Mouse (Mus musculus): ENCODE data around the gene Rexo5.

The Rexo5 gene

DNA sequence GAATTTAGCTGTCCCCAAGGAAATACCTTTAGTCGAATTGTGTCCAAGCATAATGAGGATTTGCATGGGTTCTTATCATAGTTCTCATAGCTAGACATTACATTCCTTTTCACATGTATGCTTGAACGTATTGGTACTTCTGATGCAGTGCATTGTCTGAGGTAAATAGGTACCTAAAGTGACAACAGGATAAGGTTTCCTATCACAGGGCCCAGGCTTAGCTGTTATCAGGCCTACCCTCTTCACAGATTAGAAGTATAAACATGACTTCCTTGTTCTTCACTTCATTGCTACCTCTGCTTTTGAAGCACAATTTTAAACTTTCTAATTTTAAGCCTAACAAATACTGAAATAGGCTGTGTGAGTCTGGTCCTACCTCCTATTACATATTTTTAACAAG is 51.7 kb downstream of the Rexo5 start:
- in situ Hi-C loops (cut with MboI) = no loop called here

DNA sequence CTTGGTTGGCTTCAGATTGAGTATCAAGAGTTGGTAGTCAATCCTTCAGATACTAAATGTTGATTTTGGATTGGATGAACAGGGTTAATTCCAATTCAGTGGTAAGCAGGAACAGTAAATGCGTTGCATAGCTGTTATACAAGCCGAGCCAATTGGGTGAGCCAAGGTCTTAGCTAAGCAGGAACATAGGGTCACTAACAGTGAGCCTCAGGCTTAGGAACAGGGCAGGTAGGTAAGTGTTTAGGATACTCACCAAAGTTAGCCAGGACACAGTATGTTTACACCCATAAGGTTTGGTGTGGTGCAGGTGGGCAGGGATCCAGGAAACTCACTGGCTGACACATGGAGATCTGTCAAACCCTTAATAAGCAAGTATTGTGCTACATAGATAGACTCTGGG is 53.6 kb downstream of the Rexo5 start:
- in situ Hi-C loops (cut with MboI) = no loop called here

DNA sequence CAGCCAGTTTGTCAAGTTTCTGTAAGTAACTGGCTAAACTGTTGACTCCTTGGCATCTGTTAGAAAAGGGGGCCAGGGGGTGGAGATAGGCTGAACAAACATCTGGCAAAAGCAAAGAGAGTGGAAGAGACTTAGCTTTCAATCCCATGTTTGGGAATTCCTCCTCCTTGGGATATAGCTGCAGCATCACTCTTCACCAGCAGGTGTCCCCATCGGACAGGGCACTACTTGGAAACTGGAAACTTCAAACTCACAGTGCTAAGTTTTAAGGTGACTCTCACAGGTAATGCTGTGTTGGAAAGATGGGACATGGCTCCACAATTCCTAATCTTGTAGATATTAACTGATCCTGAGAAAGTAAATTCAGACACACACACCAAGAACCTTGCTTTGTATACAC is 55.3 kb downstream of the Rexo5 start:
- in situ Hi-C loops (cut with MboI) = no loop called here

DNA sequence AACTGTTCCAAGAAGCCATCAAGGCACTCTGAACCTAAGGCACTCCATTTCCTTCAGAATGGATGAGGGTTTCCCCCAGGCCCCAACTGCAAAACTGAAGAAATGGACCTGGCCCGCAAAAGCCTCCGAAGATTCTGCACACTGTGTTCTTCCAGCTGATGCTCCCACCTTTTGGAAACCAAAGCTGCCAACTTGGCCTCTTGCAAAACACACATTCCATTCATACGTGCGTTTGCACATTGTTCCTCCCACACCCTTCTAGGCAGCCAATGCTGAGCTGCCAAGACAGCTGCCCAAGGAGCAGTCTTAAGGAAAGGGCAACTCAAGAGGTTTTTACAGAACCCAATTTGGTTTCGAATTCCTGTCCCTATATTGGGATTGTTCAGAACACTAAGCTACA is 56.9 kb downstream of the Rexo5 start:
- in situ Hi-C loops (cut with MboI) = no loop called here

DNA sequence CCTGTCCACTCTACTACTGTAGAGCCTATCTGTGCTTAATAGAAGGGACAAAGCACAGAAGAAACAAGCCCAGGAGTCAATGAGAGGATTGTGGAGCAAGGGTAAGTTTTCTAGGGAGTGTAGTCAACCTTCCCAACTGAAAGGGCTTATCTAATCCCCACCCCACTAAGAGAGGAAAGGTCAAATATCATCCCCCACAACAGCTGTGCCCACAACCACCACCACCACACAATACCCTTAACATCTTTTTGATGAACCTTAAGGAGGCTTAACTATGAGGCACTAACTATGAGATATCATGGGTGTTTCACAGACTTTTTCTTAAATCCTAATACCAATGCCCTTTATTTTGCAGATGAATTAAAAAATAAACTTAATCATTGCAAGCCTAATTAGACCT is 58.7 kb downstream of the Rexo5 start:
- in situ Hi-C loops (cut with MboI) = no loop called here

DNA sequence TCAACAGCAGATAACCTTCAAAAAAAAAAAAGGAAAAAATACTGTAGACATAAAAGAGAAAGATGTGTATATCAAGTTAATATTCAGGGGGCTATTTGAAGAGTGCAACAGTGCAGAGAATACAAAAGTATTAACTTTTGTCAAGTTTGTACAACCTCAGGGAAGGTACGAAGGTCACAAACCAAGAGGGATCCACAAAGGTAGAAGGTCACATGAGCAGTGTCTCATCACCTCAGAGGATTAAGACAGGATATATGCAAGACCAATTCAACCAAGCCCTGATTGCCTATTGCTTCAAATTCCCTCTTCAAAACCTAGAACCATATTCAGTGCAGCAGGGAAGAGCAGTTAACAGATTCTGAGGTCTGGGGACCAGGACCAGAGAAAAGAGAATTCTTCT is 59.4 kb downstream of the Rexo5 start:
- in situ Hi-C loops (cut with MboI) = no loop called here

- in situ Hi-C loops (cut with MboI) = no loop called here
Observed at GRCm38 (mm10) chr7:119854362-119854761, 60.6 kb downstream of the Rexo5 start.

GRCm38 (mm10) chr7:119855031-119855430 is 61.2 kb downstream of the Rexo5 start:
- in situ Hi-C loops (cut with MboI) = no loop called here

DNA sequence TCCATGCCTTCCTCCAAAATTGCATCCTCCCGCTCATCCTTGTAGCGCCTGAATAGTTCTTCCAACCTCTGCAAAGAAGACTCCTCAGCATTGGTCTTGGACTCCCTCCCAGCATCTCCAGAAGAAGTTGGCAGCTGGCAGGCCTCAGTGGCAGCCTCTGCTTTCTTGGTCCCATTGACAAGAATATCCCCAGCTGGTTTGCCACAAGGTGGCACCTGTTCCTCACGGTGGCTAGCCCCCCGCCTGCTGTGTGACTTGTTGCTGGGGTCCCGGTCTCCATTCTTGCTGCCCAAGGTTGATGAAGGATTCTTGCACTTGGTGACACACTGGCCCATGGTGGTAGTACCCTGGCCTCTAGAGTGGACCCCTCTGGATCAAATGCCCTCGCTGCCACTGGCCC is 65.7 kb downstream of the Rexo5 start:
- in situ Hi-C loops (cut with MboI) = no loop called here

DNA sequence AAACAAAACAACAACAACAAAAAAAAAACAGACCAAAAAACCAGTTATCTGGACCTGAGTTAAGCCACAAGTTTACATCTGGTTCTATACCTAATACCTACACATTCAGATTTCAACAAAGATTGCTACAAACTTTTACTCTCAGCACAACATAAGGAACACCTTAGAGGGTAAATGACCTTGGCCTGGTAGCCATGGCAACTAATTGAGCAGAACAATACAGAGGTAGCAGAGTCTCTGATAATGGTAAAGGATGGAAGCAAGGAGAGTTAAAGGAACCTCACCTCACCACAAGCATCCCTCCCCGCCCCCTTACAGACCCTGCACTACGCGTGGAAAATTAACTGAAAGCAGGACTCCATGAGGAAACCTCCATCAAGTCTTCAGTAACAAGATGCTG is 66.3 kb downstream of the Rexo5 start:
- in situ Hi-C loops (cut with MboI) = no loop called here

- in situ Hi-C loops (cut with MboI) = no loop called here
Observed at GRCm38 (mm10) chr7:119860554-119860953, 66.7 kb downstream of the Rexo5 start.

- in situ Hi-C loops (cut with MboI) = no loop called here
Observed at GRCm38 (mm10) chr7:119860971-119861334, 67.1 kb downstream of the Rexo5 start.

DNA sequence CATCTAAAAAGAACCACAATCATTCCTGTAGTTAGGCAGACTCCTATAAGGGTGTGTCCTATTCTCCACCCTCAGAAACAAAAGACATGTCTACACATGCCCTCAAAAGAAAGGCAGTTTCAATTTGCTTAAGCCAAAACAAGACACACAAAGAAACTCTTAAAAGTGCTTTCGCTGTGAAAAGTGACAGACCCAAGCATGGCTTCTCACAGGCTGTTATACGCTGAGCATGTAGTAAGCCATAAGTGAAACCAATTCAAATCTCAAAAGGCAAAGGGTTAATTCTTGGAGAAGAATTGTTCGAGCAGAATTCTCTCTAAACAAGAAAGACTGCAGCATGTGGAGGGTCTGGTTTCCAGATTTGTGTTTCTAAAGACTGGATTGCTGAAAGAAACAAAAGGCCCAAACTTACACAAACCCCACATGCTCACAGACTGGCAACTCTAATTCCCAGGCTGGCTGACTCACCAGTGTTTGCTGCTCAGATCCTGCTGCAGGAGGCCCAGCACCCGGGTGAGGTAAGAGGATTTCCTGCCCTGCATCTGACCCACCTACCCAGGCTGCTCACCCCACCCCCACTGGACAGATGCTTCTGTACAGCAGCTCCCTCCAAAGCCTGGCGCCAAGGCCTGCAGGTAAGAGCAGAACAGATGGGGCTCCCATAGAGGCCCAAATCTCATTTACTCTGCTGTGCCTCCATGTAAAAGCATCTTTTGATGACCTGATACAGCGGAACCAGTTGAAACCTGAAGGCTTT is 67.7 kb downstream of the Rexo5 start:
- in situ Hi-C loops (cut with MboI) = no loop called here

GRCm38 (mm10) chr7:119862167-119862566 is 68.4 kb downstream of the Rexo5 start:
- in situ Hi-C loops (cut with MboI) = no loop called here

GRCm38 (mm10) chr7:119864500-119864899 is 70.7 kb downstream of the Rexo5 start:
- in situ Hi-C loops (cut with MboI) = no loop called here

- in situ Hi-C loops (cut with MboI) = no loop called here
Observed at GRCm38 (mm10) chr7:119866136-119866535, 72.3 kb downstream of the Rexo5 start.

DNA sequence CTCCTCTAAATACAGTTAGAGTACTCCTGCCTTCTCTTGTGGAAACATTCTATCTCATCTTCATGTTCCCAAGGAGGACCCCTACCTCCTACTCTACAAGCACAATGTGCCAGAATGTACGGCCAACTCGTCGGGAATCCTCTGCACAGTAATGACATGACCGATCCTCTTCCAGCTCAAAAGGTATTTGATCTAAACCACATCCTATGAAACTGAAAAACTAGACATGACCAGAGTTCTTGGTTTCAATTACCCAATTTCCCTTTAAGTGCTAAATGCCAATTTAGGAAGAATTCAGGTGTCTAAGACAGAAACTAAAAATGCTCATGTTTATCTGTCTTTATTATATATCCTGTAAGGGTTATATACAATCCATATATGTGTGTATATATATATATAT is 78.4 kb downstream of the Rexo5 start:
- in situ Hi-C loops (cut with MboI) = no loop called here

DNA sequence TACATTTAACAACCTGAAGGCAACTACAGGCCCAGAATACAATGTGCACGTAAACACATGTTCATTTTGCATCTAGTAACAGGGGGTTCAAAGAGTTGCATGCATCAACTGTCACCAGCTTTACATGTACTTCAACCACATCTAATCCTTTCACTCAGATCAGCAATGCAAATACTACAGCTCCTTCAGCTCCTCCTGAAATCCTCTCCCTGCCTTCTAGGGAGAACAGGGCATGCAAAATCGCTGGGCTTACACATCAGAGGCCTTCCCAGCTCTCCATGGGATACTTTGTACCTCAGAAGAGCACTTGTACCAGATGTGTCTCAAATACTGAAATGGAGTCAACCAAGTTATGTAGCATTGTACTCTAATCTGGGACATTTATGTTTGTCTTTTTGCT is 79.2 kb downstream of the Rexo5 start:
- in situ Hi-C loops (cut with MboI) = no loop called here

DNA sequence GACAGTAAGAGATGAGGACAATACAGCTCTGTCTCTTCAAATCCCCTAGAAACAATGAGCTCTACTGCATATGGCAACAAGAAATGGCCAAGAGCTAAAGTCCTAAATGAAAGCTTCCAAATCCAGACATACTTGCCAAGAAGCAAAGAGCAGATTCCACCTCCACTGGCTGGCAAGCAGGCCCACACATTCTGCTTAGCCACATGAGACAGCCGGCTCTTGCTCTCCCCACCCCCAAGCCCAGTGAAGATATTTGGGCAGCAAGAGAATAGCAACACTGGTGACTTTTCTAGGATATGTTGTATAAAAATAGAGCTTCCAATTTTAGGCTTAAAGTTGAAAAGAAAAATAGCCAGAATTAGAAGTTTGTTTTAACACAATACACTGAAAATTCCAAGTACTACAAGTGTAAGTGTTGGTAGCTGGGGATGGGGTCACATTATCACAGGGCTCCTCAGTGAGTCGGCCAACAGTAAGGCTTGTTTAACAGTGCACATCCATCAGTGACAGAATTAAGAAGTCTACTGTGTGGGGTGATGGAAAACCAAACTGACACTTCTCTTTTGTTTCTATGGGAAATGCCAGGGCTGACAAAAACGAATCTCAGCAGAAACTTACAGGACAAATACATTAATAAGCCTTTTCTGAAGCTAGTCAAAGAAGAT is 82.1 kb downstream of the Rexo5 start:
- in situ Hi-C loops (cut with MboI) = loop anchor here (25.0 kb wide), 2 partner anchors 761 to 961 kb away; partner anchors contain the start of genes Eef2k and Uqcrc2

- in situ Hi-C loops (cut with MboI) = loop anchor here (25.0 kb wide), 2 partner anchors 758 to 958 kb away; partner anchors contain the start of genes Eef2k and Uqcrc2
Observed at GRCm38 (mm10) chr7:119879171-119879570, 85.4 kb downstream of the Rexo5 start.

DNA sequence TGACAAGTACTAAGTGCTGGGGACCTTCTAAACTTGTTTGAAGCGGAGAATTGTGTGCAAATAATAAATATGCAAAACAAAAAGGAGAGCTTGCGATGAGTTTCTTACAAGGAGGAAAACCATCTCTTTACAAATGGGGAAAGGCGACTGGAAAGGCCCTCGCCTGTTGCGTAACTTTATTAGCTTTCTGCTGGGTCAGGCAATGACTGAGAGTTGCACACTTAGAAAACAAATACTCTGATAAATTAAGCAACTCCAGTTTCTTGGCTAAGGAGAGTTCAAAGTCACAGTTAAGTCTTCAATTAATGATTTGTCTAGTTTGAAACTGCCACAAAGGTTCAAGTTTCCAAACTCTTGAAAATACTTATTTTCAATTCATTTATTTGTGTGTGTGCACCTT is 86.5 kb downstream of the Rexo5 start:
- in situ Hi-C loops (cut with MboI) = loop anchor here (25.0 kb wide), 2 partner anchors 757 to 957 kb away; partner anchors contain the start of genes Eef2k and Uqcrc2

GRCm38 (mm10) chr7:119881229-119881628 is 87.4 kb downstream of the Rexo5 start:
- in situ Hi-C loops (cut with MboI) = loop anchor here (25.0 kb wide), 2 partner anchors 756 to 956 kb away; partner anchors contain the start of genes Eef2k and Uqcrc2

GRCm38 (mm10) chr7:119887887-119888286 is 94.1 kb downstream of the Rexo5 start:
- in situ Hi-C loops (cut with MboI) = loop anchor here (25.0 kb wide), 2 partner anchors 749 to 949 kb away; partner anchors contain the start of genes Eef2k and Uqcrc2

All from mature B cell (primary cell).